Mouse (Mus musculus) cerebellum, postnatal 14 days (tissue): Measurements from ENCODE around the gene Stxbp2.
A peak's percentile ranks its signal among the peaks of the same experiment; 100 is the strongest.

Source experiments
- DNase-seq, 2 experiments: peaks; one replicate each; pipeline ENCODE4 v3.0.0; 2021; ENCODE audit warnings: mixed read lengths in 2 of 2

Stxbp2 gene

GRCm38 (mm10) chr8:3683408-3684176, 52.8 kb downstream of the Stxbp2 start:
- peak; percentile 88 to 89 for DNase-seq

GRCm38 (mm10) chr8:3684530-3684929, 53.8 kb downstream of the Stxbp2 start:
- DNase-seq = no peak

GRCm38 (mm10) chr8:3685422-3685821, 54.7 kb downstream of the Stxbp2 start:
- DNase-seq = no peak

GRCm38 (mm10) chr8:3687537-3687936, 56.8 kb downstream of the Stxbp2 start:
- DNase-seq = no peak

GRCm38 (mm10) chr8:3690774-3691173, 60.0 kb downstream of the Stxbp2 start:
- DNase-seq = no peak
